Mouse (Mus musculus): ENCODE results near the gene Cbfa2t3. TPM values are rescaled to one million over a fixed set of nuclear protein-coding genes. Genes with fewer than 3 reads are reported as not detected.

The Cbfa2t3 gene
- total RNA-seq (2021) = 10 to 100 TPM; 19.0 to 27.8 TPM
- long read RNA-seq, experiment 1, partial matches to known transcripts = 20 of 41 reads
- long read RNA-seq, experiment 1, other reads (novel, unspliced or antisense) = 18 of 41 reads
- long read RNA-seq, experiment 2, partial matches to known transcripts = 14 of 45 reads
- long read RNA-seq, experiment 2, other reads (novel, unspliced or antisense) = 28 of 45 reads

GRCm38 (mm10) chr8:122699005-122699492 lies at the start of gene Cbfa2t3:
Cbfa2t3 (minus strand) TSS chr8:122699109.
- DNase-seq = no peak

GRCm38 (mm10) chr8:122747825-122748224 lies 48.9 kb upstream of the Cbfa2t3 start:
- no peak for DNase-seq

DNA sequence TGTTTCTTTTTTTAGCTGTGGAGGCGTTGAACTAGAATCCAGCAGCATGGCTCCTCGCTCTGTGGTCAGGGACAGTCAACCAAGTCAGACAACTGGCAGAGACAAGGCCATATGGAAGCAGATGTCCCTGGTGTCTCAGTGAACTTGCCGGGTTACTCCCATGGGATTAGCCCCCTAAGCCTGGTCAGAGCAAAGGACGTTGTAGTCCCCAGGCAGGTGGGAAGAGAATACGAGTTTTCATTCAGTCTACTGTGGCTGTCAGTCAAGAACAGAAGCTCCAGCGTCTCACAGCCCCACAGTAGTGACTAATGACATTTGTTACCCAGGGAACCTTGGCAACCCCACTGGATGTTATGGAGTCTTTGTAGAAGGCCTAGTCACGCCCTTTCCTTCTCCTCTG lies 47.5 kb upstream of the Cbfa2t3 start:
- no peak for DNase-seq

- DNase-seq = no peak
Measured at GRCm38 (mm10) chr8:122745750-122746275, 46.9 kb upstream of the Cbfa2t3 start.

GRCm38 (mm10) chr8:122745022-122745749 lies 46.3 kb upstream of the Cbfa2t3 start:
- no peak for DNase-seq

DNA sequence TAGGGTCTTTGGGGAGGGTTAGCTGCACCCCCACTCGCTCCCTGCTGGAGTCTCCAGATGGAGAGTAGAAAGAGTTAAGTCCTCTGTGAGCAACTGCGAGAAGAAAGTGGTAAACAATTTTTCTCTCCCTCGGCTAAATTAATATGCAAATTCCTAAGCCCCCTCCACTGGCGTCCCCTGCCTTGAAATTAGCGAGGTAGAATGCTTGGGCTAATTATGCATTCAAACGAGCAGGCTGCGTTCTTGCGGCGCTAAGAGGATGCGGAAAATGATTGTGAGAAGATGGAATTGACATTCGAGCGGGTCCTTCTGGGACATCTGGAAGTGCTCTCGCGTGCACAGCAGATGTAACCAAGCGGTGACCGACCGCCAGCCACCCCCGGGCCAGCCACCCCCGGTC lies 43.6 kb upstream of the Cbfa2t3 start:
- DNase-seq = no peak

DNA sequence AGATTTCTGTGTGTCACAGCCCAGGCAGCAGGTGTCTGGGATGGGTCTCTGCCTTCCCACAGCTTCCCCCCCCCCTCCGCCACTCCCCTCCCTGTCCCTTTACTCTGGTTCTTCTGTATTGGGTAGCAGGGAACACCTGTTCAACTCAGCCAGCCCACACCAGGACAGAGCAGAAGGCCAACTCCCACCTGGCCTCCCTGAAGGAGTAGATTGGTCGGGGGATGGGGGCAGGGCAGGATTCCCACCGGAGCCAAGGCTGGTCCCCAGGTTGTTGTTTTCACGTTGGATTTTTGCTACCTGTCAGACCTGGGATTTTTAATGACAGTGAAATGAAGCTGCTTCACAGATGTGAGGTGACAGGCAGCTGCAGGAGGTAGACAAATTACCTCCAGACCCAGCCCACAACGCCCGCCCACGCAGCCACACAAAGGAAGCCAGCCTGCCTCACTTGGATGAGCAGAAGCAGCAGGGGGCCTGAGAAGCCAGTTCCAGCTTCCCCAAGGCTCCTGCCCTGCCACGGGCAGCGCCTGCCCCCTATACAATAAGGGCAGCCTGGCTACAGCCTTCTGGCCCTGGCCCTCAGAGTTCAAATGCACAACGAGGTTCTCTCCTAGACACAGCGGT lies 40.3 kb upstream of the Cbfa2t3 start:
- DNase-seq = no peak

DNA sequence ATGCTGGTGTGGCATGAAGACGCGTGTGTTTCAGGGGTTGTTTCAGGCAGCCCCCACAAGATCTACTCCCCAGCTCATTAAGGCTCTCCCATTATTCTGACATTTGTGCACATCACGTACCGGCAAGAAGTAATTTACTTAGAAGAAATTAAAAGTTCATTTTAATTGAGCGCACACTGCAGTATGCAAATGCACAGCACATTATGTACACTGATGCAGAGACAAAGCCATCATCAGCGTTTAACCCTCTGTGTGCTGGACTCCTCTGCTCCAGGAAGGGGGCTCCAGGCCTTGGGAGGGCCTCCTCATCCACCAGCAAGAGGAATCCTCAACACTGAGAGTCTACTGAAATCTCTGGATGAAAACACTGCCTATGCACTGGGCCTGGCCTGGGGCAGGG lies 39.0 kb upstream of the Cbfa2t3 start:
- DNase-seq = no peak

GRCm38 (mm10) chr8:122737071-122737470 lies 38.2 kb upstream of the Cbfa2t3 start:
- DNase-seq = no peak

DNA sequence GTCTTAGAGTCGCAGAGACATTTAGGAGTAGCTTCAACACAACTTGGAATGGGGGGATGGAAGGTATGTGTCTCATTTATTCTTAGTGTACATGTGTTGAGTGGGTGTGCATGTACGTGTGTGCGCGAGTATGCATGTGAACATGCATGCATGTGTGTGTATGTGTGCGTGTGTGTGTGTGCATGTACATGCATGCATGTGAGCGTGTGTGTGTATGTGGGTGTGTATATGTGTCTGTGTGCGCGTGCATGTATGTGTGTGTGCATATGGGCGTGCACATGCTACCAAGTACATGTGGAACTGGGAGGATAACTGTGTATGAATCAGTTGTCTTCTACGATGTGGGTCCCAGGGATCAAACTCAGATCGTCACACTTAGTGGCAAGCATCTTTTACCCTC lies 37.7 kb upstream of the Cbfa2t3 start:
- no peak for DNase-seq

DNA sequence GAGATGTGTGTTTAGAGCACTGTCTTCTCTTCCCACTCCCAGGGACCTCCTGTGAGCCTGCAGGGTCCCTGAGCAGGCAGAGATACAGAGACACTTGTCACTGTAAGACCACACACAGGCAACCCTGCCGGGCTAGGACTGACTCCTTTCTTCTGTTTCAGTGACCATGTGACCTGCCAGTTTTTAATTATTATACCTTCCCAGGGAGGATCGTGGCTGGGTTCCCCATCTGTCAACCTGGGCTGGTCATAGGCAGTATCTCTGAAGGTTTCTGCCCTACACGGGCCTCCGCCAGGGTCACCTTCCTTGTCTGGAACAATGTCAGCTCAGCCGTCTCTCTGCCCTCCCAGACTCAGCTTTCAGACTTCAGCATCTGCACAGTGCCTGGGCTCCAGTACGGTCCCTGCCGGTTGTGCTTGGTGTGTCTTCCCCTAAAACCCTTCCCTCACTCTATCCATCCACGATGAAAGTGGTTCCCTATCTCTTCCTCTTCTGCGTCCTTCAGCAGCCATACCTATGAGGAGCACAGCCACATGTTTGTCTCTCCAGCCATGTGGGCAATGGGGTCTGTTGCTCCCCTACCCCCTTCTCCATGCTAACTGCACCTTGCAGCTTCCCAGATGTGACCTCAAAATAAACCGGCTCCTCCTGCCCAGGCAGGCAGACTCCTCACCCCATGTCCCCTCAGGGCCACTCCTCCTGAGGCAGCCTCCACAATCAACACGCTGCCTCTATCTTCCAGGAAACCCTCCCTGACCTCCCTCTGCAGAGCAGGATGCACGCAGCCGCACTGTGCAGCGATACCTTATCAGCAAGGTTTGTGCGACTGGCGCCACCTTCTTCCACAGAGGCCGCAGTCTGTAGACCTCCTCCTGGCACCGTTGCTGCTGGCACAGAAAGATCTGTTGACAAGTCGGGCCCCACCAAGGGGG lies 36.9 kb upstream of the Cbfa2t3 start:
- no peak for DNase-seq

DNA sequence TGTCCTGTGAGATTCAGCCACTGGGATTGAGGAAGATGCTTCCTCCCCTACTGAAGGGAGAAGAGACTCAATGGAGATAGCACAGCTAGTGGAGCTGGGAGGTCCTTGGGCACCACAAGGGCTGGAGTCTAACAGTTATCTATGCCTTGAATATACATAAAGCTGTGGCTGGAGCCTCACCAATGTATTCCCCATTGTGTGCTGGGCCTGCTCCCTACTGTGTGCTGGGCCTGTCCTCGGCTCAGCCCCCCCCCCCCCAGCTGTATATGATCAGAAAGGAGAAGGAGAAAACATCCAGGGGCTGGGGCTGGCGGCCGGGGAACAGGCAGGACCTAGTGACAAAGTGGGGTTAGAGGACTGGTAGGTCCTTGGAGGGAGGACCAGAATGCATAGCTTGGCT lies 36.2 kb upstream of the Cbfa2t3 start:
- DNase-seq = no peak

- DNase-seq = no peak
Measured at GRCm38 (mm10) chr8:122728630-122729029, 29.7 kb upstream of the Cbfa2t3 start.

- no peak for DNase-seq
Measured at GRCm38 (mm10) chr8:122727412-122727811, 28.5 kb upstream of the Cbfa2t3 start.

DNA sequence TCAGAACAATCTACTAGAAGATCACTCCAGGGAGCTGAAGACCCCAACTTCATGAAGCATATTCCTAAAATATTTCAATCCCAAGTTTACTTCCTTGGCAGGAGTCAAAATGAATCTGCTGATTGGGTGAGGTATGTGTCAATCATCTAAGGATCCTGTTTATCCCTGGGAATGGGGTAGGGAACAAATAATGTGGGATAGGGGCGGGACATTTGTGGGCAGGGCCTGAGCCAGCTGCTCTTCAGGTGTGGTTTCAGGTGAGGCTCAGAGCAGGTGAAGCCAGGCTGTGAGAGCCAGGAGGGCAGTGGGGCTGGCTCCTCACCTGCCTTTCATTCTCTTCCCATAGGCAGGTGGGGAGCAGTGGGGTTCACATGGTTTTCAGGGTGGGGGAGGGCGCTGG lies 27.9 kb upstream of the Cbfa2t3 start:
- no peak for DNase-seq

DNA sequence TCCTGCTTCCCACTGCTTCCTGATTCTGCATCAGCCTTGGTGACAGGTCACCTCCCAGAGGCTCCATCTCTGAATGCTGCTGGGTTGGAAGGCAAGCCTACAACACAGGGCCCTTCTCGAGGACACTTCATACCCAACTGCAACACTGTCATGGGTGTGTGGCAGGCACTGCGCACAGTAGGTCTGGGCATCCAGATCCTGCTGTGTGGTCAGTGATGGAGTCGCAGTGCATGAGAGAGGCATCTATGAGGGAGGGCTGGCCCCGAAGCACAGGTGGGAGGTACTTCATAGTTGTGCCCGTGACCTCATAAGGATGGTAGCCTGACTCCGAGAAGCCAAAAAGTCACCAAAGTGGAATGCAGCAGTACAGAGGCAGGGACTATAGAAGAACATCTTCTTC lies 26.3 kb upstream of the Cbfa2t3 start:
- no peak for DNase-seq

DNA sequence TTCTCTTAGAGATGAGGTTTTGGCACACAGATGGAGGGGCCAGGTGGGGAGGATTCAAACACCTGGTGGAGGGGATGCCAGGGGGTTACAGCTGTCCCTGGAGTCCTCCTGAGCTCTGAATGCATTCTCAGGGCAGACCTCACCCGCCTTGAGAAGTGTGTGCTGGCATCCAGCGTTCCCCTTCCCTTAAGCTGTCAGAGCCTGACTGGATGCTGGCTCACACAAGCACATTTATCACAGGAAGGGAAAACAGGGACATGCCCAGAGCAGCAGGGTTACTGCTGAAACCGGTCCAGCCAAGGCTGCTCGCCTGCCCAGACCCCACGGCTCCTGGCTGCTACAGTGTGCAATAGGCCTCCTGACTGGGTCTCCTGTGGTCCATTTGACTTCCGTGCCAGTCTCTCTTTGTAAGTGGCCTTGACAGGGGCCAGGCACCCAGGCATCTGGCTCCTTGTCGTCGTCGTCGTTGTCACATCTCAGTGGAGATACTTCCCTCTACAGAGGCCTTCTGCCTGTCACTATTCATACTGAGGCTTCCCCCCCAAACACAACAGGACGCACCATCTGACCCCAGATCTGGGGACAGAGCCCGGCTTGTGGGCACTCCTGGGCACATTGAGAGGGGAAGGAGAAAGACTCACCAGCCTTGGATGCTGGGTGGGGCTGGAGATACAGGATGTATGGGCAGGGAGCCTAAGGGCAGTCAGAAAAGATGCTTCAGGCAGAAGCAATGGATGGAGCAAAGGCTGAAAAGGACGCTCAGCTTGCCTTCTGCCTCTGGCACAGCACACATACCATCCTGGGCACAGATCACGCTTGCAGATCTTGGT lies 22.1 kb upstream of the Cbfa2t3 start:
- DNase-seq = no peak

GRCm38 (mm10) chr8:122720070-122720729 lies 21.3 kb upstream of the Cbfa2t3 start:
- DNase-seq = no peak

GRCm38 (mm10) chr8:122719500-122720065 lies 20.7 kb upstream of the Cbfa2t3 start:
- DNase-seq = no peak

Data from gastrocnemius, postnatal 25 days (tissue).